Mouse (Mus musculus) limb, embryonic 11.5 days (tissue): Measurements from ENCODE around the gene Rnf31. TPM values are rescaled to one million over a fixed set of nuclear protein-coding genes. Genes with fewer than 3 reads are reported as not detected.

ENCODE experiments used
- ATAC-seq: fragments of 200-750 bp; cut with Nextera tagmentation; 2 replicates; pipeline ENCODE4 v1.8.0; 2017; ENCODE audit warnings: low read depth; ENCODE audit not compliant: insufficient number of reproducible peaks, low FRiP score, low TSS enrichment
- DNase-seq: peaks from one replicate; pipeline ENCODE4 v3.0.0-alpha.2; 2015; ENCODE audit warnings: low spot score
- H3K27ac ChIP-seq: fragments of 300-500 bp; sonication (generic); replicated peaks from 2 replicates; pipeline ENCODE4 v1.5.1; 2014; ENCODE audit warnings: low read depth, mild to moderate bottlenecking, low read length
- H3K27me3 ChIP-seq: fragments of 300-500 bp; sonication (generic); 2 replicates; pipeline ENCODE4 v1.6.1; 2014; ENCODE audit warnings: mild to moderate bottlenecking, low read length, mixed read lengths; ENCODE audit not compliant: control insufficient read depth, insufficient read depth
- H3K36me3 ChIP-seq: fragments of 300-500 bp; sonication (generic); 2 replicates; pipeline ENCODE4 v1.6.1; 2014; ENCODE audit warnings: mild to moderate bottlenecking, low read length, moderate library complexity, mixed read lengths; ENCODE audit not compliant: control insufficient read depth, insufficient read depth
- H3K4me1 ChIP-seq: fragments of 300-500 bp; sonication (generic); 2 replicates; pipeline ENCODE4 v1.6.1; 2014; ENCODE audit warnings: low read length, mixed read lengths; ENCODE audit not compliant: control insufficient read depth, insufficient read depth
- H3K4me2 ChIP-seq: fragments of 300-500 bp; sonication (generic); 2 replicates; pipeline ENCODE4 v1.6.1; 2014; ENCODE audit warnings: low read depth, mild to moderate bottlenecking, moderate library complexity; ENCODE audit not compliant: severe bottlenecking
- H3K4me3 ChIP-seq: fragments of 300-500 bp; sonication (generic); 2 replicates; pipeline ENCODE4 v1.5.1; 2014; ENCODE audit warnings: low read depth, low read length
- H3K9ac ChIP-seq: fragments of 300-500 bp; sonication (generic); 2 replicates; pipeline ENCODE4 v1.6.1; 2014; ENCODE audit warnings: mild to moderate bottlenecking, low read length
- H3K9me3 ChIP-seq: fragments of 300-500 bp; sonication (generic); 2 replicates; pipeline ENCODE4 v1.6.1; 2016; ENCODE audit warnings: low read length; ENCODE audit not compliant: control insufficient read depth
- WGBS: fragments of 180-500 bp; shearing (Covaris S2); extraction: QIAGEN DNeasy Blood & Tissue Kit; methylation state at CpG from one replicate; pipeline ENCODE4 v1.1.7; 2014; 5-methylcytosine and 5-hydroxymethylcytosine counted together
- polyA plus RNA-seq: library from polyadenylated mRNA; unstranded; fragments of >200 nt; fragmentation: Nextera tagmentation; extraction: Ambion mirVana; gene quantifications from 2 replicates; pipeline ENCODE4 v1.2.1, GENCODE M21; 2014

Gene Rnf31
- polyA plus RNA-seq, 1 experiment from 2014 or later: 13.9 TPM

DNA sequence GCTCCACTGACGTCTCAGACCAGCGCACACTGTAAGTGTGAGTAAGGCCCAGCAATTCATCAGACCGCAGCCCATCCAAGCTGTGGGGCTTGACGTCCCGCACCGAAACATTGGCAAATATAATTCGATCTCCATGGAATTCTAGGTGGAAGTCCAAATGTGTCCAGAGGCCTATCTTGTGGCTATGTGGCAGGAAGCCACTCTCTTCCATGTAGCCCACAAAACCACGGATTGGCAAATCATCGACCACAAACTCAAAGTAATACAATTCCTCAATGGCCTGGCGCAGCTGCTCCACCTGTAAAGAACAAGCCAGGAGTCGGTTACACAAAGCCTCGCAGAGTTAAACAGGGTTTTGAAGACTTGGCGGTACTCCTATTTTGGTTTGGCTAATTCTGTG, 49.8 kb downstream of the Rnf31 start:
- ATAC-seq: no peak
- Histone ChIP-seq H3K9ac (no peak overlapping the region), H3K4me1 (peaks cover 10% of the 10 kb centered on the region; the same call in 1 of the 2 replicates)

DNA sequence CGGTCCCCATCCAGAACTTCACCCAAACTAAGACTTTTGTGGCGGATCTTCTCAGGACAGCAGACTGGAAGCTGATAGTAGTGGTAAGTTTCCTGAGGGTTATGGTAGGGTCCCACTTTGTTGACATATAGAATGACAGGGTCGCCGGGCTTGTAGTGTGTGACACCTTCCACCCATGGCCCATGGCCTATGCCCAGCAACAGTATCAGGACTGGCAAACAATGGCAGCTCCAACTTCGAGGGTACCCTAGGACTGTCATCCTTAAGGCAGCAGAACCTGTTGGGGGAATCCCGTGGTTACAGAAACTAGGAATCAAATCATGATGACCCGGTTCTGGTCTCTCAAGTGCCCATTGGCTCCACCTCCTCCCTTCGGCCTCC, 51.2 kb downstream of the Rnf31 start:
- 21% methylated on average over 8 of the region's 8 CpGs for WGBS

More for the DNA sequence above, 49.8 kb downstream of the Rnf31 start:
- H3K4me2 ChIP-seq: no peak overlapping the region
- no peak overlapping the region for H3K27ac ChIP-seq
- H3K4me3 ChIP-seq: no peak overlapping the region
- no peaks in the 10 kb centered on the region for H3K27me3 ChIP-seq
- DNase-seq: no peak
- peaks cover 13% of the 10 kb centered on the region; the same call in 1 of the 2 replicates for H3K36me3 ChIP-seq
- WGBS: 95% methylated on average over 13 of the region's 13 CpGs
- no peaks in the 10 kb centered on the region for H3K9me3 ChIP-seq

DNA sequence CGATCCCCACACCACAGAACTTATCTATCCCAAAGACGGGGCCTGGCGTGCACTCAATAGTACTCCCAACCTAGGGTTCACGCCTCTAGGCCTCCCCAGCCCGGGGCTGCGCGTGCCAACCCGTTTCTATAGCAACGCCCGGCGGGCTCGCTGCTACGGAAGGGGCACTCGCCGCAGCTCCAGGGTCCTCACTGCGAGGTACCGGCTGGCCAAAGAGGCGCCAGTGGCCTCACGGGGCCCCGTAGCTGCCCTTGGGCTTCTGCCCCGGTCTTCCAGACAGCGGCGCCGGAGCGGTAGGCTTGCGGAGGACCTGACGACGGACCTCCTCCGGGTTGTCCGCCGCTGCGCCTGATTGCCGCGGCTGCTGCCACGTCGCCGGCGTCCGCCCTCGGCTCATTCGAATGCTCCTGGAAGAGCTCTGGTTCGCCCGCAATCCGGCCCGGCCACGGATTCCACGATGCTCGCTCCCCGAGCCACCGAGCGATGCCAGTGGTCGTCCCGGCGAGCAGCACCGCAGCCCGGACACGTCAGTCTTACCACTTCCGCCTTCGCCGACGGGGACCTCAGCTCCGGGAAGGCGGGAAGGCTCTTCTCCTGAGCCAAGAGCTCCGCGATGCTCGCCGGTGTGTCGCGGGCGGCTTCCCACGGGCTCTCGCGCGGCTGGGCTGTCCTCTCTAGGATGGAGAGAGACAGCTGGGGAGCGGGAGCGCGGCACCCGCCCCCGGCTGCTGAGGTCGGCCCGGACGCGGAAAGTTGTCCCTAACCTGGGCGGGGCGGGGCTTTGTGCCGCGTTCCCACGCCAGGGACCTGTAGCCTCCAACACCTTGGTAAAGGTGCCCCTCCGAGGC, 51.8 kb downstream of the Rnf31 start, which contains the start of gene Tm9sf1:
TSS of gene Tm9sf1 (minus strand) at position 747 of the 848 bp plus-strand sequence.
- H3K4me2 ChIP-seq: peak within 1 kb of the TSS; percentile 62
- H3K4me1 ChIP-seq: peaks cover 10% of the 10 kb centered on the region; the same call in 1 of the 2 replicates
- peak within 1 kb of the TSS; percentile 78 for H3K27ac ChIP-seq
- no peaks in the 10 kb centered on the region for H3K9me3 ChIP-seq
- WGBS: under 1% methylated on average over 89 of the region's 89 CpGs
- peak within 1 kb of the TSS; percentile 93 for H3K9ac ChIP-seq
- DNase-seq (peak; percentile 86), ATAC-seq (peak; percentile 82)
- peak within 1 kb of the TSS; percentile 97 for H3K4me3 ChIP-seq
- H3K36me3 ChIP-seq: peaks cover 9% of the 10 kb centered on the region; the same call in 1 of the 2 replicates
- no peaks in the 10 kb centered on the region for H3K27me3 ChIP-seq

More for the DNA sequence above, 51.2 kb downstream of the Rnf31 start:
- H3K9ac ChIP-seq: peak overlapping the region; percentile 93
- H3K27ac ChIP-seq: no peak overlapping the region
- peak overlapping the region; percentile 62 for H3K4me2 ChIP-seq
- H3K36me3 ChIP-seq: peaks cover 9% of the 10 kb centered on the region; the same call in 1 of the 2 replicates
- DNase-seq (no peak), ATAC-seq (peak; percentile 36; the same call in 1 of the 2 replicates)
- H3K9me3 ChIP-seq: no peaks in the 10 kb centered on the region
- H3K27me3 ChIP-seq: no peaks in the 10 kb centered on the region
- peak overlapping the region; percentile 97 for H3K4me3 ChIP-seq
- peaks cover 10% of the 10 kb centered on the region; the same call in 1 of the 2 replicates for H3K4me1 ChIP-seq

DNA sequence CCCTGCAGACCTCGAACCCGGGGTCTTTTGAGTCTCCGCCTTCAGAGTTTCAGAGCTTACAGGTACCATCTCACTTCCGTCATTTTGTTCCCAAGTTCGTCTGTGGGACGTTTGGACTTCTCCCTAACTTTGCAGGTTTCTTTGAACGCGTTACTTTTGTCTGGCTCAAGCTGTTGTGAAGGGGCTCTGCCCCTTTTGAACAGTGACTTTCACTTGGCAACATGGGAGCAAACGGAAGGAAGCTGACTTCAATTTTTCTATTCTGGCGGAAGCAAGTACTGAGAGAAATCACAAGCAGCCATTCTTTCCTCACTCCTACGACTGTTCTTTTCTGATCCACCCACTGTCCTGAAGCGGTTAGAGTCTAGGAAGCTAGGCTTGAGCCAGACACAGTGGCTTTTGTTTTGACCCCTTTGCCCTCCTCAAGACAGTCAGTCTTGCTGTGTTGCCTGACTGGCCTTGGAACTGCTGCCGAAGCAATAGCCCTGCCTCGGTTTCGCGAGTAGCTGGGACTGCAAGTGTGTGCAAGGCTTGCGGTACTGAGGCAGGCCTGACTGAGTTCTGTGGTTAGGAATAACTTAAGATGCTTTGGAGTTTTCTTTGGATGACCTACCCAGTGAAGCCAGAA, 52.9 kb downstream of the Rnf31 start:
- Histone ChIP-seq H3K4me1 (peaks cover 10% of the 10 kb centered on the region; the same call in 1 of the 2 replicates), H3K27me3 (no peaks in the 10 kb centered on the region), H3K4me2 (peak overlapping the region; percentile 62), H3K9me3 (no peaks in the 10 kb centered on the region), H3K36me3 (peaks cover 9% of the 10 kb centered on the region; the same call in 1 of the 2 replicates), H3K9ac (peak overlapping the region; percentile 93), H3K27ac (no peak overlapping the region), H3K4me3 (peak overlapping the region; percentile 97)
- WGBS: 41% methylated on average over 17 of the region's 17 CpGs
- no peak for ATAC-seq
- no peak for DNase-seq

DNA sequence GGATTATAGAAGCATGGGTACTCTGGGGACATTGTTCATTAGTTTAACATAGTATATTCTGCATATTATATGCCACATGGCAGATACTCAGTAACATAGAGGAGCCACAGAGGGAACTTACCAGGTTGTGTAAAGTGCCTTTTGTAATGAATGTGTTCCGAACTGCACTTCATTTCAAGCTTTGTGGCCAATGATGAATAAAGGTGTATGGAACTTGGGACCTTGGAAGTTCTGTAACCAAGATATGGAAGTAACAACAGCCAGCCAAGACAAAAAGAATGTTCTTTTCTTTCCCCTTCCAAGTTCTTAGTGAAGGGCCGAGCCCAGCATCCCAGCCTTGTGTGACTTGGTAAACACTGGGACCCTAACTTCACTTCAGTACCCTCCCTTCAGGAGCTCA, 58.4 kb downstream of the Rnf31 start, which contains the start of gene Tssk4:
TSS of gene Tssk4 (plus strand) at position 301 of the 400 bp plus-strand sequence.
- H3K4me3 ChIP-seq: no peak within 1 kb of the TSS
- H3K9ac ChIP-seq: no peak within 1 kb of the TSS
- no peaks in the 10 kb centered on the region for H3K4me1 ChIP-seq
- ATAC-seq: no peak
- peaks cover 3% of the 10 kb centered on the region; the same call in 1 of the 2 replicates for H3K36me3 ChIP-seq
- WGBS: 95% methylated on average over 2 of the region's 2 CpGs
- H3K9me3 ChIP-seq: no peaks in the 10 kb centered on the region
- DNase-seq: no peak
- H3K27ac ChIP-seq: no peak within 1 kb of the TSS
- no peaks in the 10 kb centered on the region for H3K27me3 ChIP-seq
- no peak within 1 kb of the TSS for H3K4me2 ChIP-seq

DNA sequence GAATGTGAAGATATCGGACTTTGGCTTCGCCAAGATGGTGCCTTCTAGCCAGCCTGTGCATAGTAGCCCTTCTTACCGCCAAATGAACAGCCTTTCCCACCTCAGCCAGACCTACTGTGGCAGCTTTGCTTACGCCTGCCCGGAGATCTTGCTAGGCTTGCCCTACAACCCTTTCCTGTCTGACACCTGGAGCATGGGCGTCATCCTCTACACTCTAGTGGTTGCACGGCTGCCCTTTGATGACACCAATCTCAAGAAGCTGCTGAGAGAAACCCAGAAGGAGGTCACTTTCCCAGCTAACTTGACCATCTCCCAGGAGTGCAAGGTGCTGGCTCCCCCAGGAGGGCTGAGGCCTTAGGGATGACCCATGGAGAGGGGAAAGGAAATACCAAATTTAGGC, 60.0 kb downstream of the Rnf31 start:
- no peaks in the 10 kb centered on the region for H3K9me3 ChIP-seq
- H3K4me2 ChIP-seq: no peak overlapping the region
- no peaks in the 10 kb centered on the region; the same call in 1 of the 2 replicates for H3K36me3 ChIP-seq
- DNase-seq: no peak
- no peak overlapping the region for H3K9ac ChIP-seq
- ATAC-seq: no peak
- no peak overlapping the region for H3K4me3 ChIP-seq
- WGBS: 79% methylated on average over 7 of the region's 7 CpGs
- H3K27ac ChIP-seq: no peak overlapping the region
- H3K27me3 ChIP-seq: no peaks in the 10 kb centered on the region
- no peaks in the 10 kb centered on the region for H3K4me1 ChIP-seq

Other genes with a start within 250 kb of the Rnf31 start
- 49.4 and 55.3 TPM in 2 replicates for gene Dhrs4, start 113.0 kb upstream of the Rnf31 start, polyA plus RNA-seq
- 3.0 and 3.7 TPM in 2 replicates for gene Carmil3, start 101.1 kb upstream of the Rnf31 start, polyA plus RNA-seq
- not detected in 2 replicates for gene Cpne6, start 81.3 kb upstream of the Rnf31 start, polyA plus RNA-seq
- not detected in 2 replicates for gene Nrl, start 66.7 kb upstream of the Rnf31 start, polyA plus RNA-seq
- 20.4 and 21.6 TPM in 2 replicates for gene Pck2, start 51.4 kb upstream of the Rnf31 start, polyA plus RNA-seq
- 67.7 and 68.0 TPM in 2 replicates for gene Dcaf11, start 31.7 kb upstream of the Rnf31 start, polyA plus RNA-seq
- gene A730061H03Rik, start 31.3 kb upstream of the Rnf31 start, polyA plus RNA-seq: 0.48 and 0.79 TPM in 2 replicates
- gene Fitm1, start 16.1 kb upstream of the Rnf31 start, polyA plus RNA-seq: 5.0 and 6.5 TPM in 2 replicates
- gene Psme1, start 13.6 kb upstream of the Rnf31 start, polyA plus RNA-seq: 138 and 152 TPM in 2 replicates
- gene Emc9, start 6.4 kb upstream of the Rnf31 start, polyA plus RNA-seq: 4.2 and 4.6 TPM in 2 replicates
- gene Psme2, start 595 bp upstream of the Rnf31 start, polyA plus RNA-seq: 195 and 225 TPM in 2 replicates
- gene Irf9, start 11.9 kb downstream of the Rnf31 start, polyA plus RNA-seq: 5.9 and 6.7 TPM in 2 replicates
- gene Rec8, start 26.3 kb downstream of the Rnf31 start, polyA plus RNA-seq: 7.7 TPM in 2 replicates
- 91.5 and 100 TPM in 2 replicates for gene Ipo4, start 44.2 kb downstream of the Rnf31 start, polyA plus RNA-seq
- gene Gm49378, start 46.2 kb downstream of the Rnf31 start, polyA plus RNA-seq: 2.2 and 2.9 TPM in 2 replicates
- gene Tm9sf1, start 52.1 kb downstream of the Rnf31 start, polyA plus RNA-seq: 83.2 and 83.3 TPM in 2 replicates
- gene Tssk4, start 58.5 kb downstream of the Rnf31 start, polyA plus RNA-seq: 0.77 and 0.91 TPM in 2 replicates
- gene Mdp1, start 68.8 kb downstream of the Rnf31 start, polyA plus RNA-seq: 60.7 and 64.0 TPM in 2 replicates
- gene Gmpr2, start 80.2 kb downstream of the Rnf31 start, polyA plus RNA-seq: 55.4 and 60.9 TPM in 2 replicates
- gene Nedd8, start 80.4 kb downstream of the Rnf31 start, polyA plus RNA-seq: 619 and 660 TPM in 2 replicates
- 68.1 and 68.5 TPM in 2 replicates for gene Tinf2, start 90.1 kb downstream of the Rnf31 start, polyA plus RNA-seq
- 2.1 TPM in 2 replicates for gene Tgm1, start 122.2 kb downstream of the Rnf31 start, polyA plus RNA-seq
- 20.0 and 20.2 TPM in 2 replicates for gene Rabggta, start 130.6 kb downstream of the Rnf31 start, polyA plus RNA-seq
- 65.9 and 72.8 TPM in 2 replicates for gene Dhrs1, start 154.0 kb downstream of the Rnf31 start, polyA plus RNA-seq
- 55.5 and 56.7 TPM in 2 replicates for gene Nop9, start 154.0 kb downstream of the Rnf31 start, polyA plus RNA-seq
- 0.37 TPM in 1 of 2 replicates, not detected in the other for gene Cideb, start 166.8 kb downstream of the Rnf31 start, polyA plus RNA-seq
- 0.39 and 0.68 TPM in 2 replicates for gene Ltb4r2, start 169.7 kb downstream of the Rnf31 start, polyA plus RNA-seq
- gene Ltb4r1, start 174.3 kb downstream of the Rnf31 start, polyA plus RNA-seq: 0.17 TPM in 1 of 2 replicates, not detected in the other
- gene Adcy4, start 192.4 kb downstream of the Rnf31 start, polyA plus RNA-seq: 13.2 and 15.0 TPM in 2 replicates
- gene Ripk3, start 197.2 kb downstream of the Rnf31 start, polyA plus RNA-seq: 26.3 and 30.8 TPM in 2 replicates
- gene Nfatc4, start 231.4 kb downstream of the Rnf31 start, polyA plus RNA-seq: 105 and 106 TPM in 2 replicates